Mouse (Mus musculus): ENCODE data around the gene Zmiz2. TPM values are rescaled to one million over a fixed set of nuclear protein-coding genes. Genes with fewer than 3 reads are reported as not detected.

Zmiz2 gene
- polyA plus RNA-seq, 1 experiment from 2014 or later: 22.6 TPM

GRCm38 (mm10) chr11:6372784-6373183, 16.1 kb upstream of the Zmiz2 start:
- Histone ChIP-seq H3K27me3 (no peaks in the 10 kb centered on the region), H3K4me1 (no peaks in the 10 kb centered on the region), H3K9ac (replicated peaks) (no peak overlapping the region), H3K4me2 (replicated peaks) (no peak overlapping the region), H3K4me3 (no peak overlapping the region), H3K36me3 (no peaks in the 10 kb centered on the region), H3K9me3 (no peaks in the 10 kb centered on the region), H3K27ac (replicated peaks) (no peak overlapping the region)
- no peak for ATAC-seq (ENCODE audit: low FRiP score, low read depth)
- 92% methylated on average over 9 of the region's 9 CpGs for WGBS

GRCm38 (mm10) chr11:6380916-6381315, 8.0 kb upstream of the Zmiz2 start:
- Histone ChIP-seq H3K27ac (replicated peaks) (no peak overlapping the region), H3K4me3 (no peak overlapping the region), H3K27me3 (no peaks in the 10 kb centered on the region), H3K4me2 (replicated peaks) (no peak overlapping the region), H3K36me3 (no peaks in the 10 kb centered on the region), H3K4me1 (no peaks in the 10 kb centered on the region), H3K9me3 (no peaks in the 10 kb centered on the region), H3K9ac (replicated peaks) (no peak overlapping the region)
- ATAC-seq (ENCODE audit: low FRiP score, low read depth): no peak
- 91% methylated on average over 6 of the region's 6 CpGs for WGBS

DNA sequence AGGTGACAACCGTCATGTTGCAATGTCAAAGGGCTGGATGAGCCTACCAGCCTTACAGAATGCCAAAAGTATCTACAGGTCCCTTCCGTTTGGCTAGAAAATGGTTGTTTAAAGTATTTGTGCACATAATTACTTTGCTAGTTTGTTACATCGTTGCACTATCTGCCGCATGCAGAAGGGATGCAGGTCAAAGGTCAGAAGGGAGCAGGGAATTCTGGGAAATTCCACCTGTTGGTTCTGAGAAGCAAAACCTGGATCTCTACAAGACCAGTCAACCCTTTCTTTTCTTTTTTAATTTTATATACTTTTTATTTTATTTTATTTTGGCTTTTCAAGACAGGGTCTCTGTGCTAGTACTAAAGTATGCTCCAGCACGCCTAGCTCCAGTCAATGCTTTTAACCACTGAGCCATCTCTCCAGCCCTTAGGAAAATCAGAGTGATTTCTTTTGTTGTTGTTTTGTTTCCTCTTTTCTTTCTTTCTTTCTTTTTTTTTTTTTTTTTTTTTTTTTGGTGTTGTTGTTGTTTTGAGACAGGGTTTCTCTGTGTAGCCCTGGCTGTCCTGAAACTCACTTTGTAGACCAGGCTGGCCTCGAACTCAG, 648 bp upstream of the Zmiz2 start:
- ATAC-seq (ENCODE audit: low FRiP score, low read depth): no peak
- Histone ChIP-seq H3K9me3 (no peaks in the 10 kb centered on the region), H3K4me2 (replicated peaks) (no peak overlapping the region), H3K27me3 (no peaks in the 10 kb centered on the region), H3K4me3 (0 out of 2 replicates have a peak overlapping the region, but pooled peaks have one; percentile 96), H3K27ac (replicated peaks) (peak overlapping the region; percentile 94), H3K4me1 (peaks cover 23% of the 10 kb centered on the region), H3K36me3 (peaks cover 16% of the 10 kb centered on the region; the same call in 1 of the 2 replicates), H3K9ac (replicated peaks) (no peak overlapping the region)
- 91% methylated on average over 6 of the region's 6 CpGs for WGBS

GRCm38 (mm10) chr11:6389483-6389921, 628 bp downstream of the Zmiz2 start:
- Histone ChIP-seq H3K9me3 (no peaks in the 10 kb centered on the region), H3K9ac (replicated peaks) (peak overlapping the region; percentile 91), H3K27me3 (no peaks in the 10 kb centered on the region), H3K27ac (replicated peaks) (peak overlapping the region; percentile 94), H3K4me1 (peaks cover 26% of the 10 kb centered on the region), H3K4me3 (peak overlapping the region; percentile 96), H3K36me3 (peaks cover 22% of the 10 kb centered on the region), H3K4me2 (replicated peaks) (peak overlapping the region; percentile 84)
- peak; percentile 62 for ATAC-seq (ENCODE audit: low FRiP score, low read depth)
- WGBS: 2% methylated on average over 25 of the region's 43 CpGs

DNA sequence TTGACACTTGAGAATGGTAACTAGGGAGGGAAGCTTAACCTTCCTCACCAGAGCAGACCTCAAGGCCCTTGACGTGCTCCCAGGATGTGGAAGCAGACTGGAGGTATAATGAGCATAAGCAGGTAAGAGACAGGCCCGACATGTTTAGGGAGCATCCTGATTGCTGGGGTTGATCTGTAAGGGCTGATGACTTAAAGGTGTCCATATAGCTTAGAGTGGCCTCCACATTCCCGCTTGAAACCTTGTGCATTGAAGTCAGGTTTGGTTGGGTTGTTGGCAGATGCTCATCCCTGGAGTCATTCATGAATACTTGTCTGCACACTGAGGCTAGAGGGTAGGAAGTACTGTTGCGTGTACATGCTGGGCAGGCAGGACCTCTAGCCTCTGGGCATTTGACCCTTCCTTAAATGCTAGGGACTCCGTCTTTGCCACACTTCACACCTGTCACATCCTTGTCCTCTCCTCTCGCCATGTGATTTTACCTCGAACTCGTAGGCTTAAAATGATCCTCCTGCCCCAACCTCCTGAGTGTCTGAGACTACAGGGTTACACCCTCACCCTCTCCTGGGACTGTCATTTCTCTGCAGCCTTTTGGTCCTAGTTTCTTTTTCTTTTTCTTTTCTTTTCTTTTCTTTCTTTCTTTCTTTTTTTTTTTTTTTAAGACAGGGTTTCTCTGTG, 1.6 kb downstream of the Zmiz2 start:
- Histone ChIP-seq H3K27ac (replicated peaks) (no peak overlapping the region), H3K4me2 (replicated peaks) (peak overlapping the region; percentile 84), H3K4me1 (peaks cover 29% of the 10 kb centered on the region), H3K9me3 (no peaks in the 10 kb centered on the region), H3K36me3 (peaks cover 32% of the 10 kb centered on the region), H3K4me3 (peak overlapping the region; percentile 96), H3K27me3 (no peaks in the 10 kb centered on the region), H3K9ac (replicated peaks) (peak overlapping the region; percentile 91)
- 86% methylated on average over 8 of the region's 8 CpGs for WGBS
- ATAC-seq (ENCODE audit: low FRiP score, low read depth): no peak

DNA sequence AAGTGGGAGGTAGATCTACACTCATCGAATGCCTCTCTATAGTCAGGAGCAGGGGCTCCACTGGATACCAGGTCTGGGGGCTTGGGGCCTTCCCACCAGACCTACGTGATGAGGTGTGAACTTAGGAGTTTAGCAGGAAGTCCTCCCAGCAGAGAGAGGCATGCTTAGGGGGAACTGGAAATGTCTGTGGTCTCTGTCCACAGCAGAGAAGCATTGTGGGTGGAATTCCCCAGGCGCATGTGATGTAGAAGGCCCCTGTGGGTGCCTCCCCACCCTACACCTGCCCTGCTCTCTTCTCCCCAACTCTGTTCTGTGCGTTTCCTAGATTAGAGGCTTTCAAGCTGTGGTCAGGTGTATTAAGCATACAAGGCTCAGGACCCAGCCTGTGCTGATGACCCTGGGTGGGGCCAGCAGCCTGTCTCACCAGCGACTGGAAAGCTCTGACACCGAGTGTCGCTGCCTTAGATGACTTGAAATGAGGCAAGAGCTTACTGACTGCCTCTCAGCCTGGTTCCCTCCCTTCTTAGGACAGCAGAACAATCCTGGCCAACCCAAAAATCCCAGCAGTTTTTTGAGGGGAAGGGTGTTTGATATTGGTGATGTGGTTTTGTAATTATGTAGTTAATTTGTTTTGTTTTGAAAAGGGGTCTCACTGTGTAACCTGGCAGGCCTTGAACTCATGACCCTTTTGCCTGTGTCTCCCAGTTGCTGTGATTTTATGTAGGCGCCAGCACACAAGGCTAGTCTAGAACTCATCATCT, 2.8 kb downstream of the Zmiz2 start:
- Histone ChIP-seq H3K4me3 (no peak overlapping the region; the same call in 1 of the 2 replicates), H3K4me2 (replicated peaks) (no peak overlapping the region), H3K36me3 (peaks cover 44% of the 10 kb centered on the region)

GRCm38 (mm10) chr11:6392857-6393256, 4.0 kb downstream of the Zmiz2 start:
- WGBS: 90% methylated on average over 6 of the region's 6 CpGs
- Histone ChIP-seq H3K9ac (replicated peaks) (no peak overlapping the region), H3K4me2 (replicated peaks) (no peak overlapping the region), H3K4me3 (no peak overlapping the region), H3K36me3 (peaks cover 56% of the 10 kb centered on the region), H3K4me1 (peaks cover 29% of the 10 kb centered on the region), H3K27ac (replicated peaks) (no peak overlapping the region), H3K27me3 (no peaks in the 10 kb centered on the region), H3K9me3 (no peaks in the 10 kb centered on the region)
- ATAC-seq (ENCODE audit: low FRiP score, low read depth): no peak

More for the DNA sequence above, 2.8 kb downstream of the Zmiz2 start:
- 93% methylated on average over 8 of the region's 8 CpGs for WGBS
- Histone ChIP-seq H3K27ac (replicated peaks) (no peak overlapping the region), H3K9me3 (no peaks in the 10 kb centered on the region), H3K9ac (replicated peaks) (no peak overlapping the region), H3K4me1 (peaks cover 29% of the 10 kb centered on the region), H3K27me3 (no peaks in the 10 kb centered on the region)
- ATAC-seq (ENCODE audit: low FRiP score, low read depth): no peak

- H3K27ac ChIP-seq (replicated peaks): no peak overlapping the region
- peaks cover 66% of the 10 kb centered on the region for H3K36me3 ChIP-seq
- H3K9me3 ChIP-seq: no peaks in the 10 kb centered on the region
- H3K4me2 ChIP-seq (replicated peaks): no peak overlapping the region
- ATAC-seq (ENCODE audit: low FRiP score, low read depth): no peak
- H3K4me3 ChIP-seq: no peak overlapping the region
- peaks cover 29% of the 10 kb centered on the region for H3K4me1 ChIP-seq
- H3K27me3 ChIP-seq: no peaks in the 10 kb centered on the region
- no peak overlapping the region for H3K9ac ChIP-seq (replicated peaks)
- 89% methylated on average over 1 of the region's 1 CpGs for WGBS
These were observed 5.0 kb downstream of the Zmiz2 start for GRCm38 (mm10) chr11:6393866-6394265.

GRCm38 (mm10) chr11:6395565-6395964, 6.7 kb downstream of the Zmiz2 start:
- no peak overlapping the region for H3K27ac ChIP-seq (replicated peaks)

GRCm38 (mm10) chr11:6398141-6398540, 9.3 kb downstream of the Zmiz2 start:
- WGBS: 96% methylated on average over 10 of the region's 10 CpGs
- H3K4me2 ChIP-seq (replicated peaks): no peak overlapping the region
- H3K4me1 ChIP-seq: peaks cover 6% of the 10 kb centered on the region; the same call in 1 of the 2 replicates
- H3K27me3 ChIP-seq: no peaks in the 10 kb centered on the region
- H3K36me3 ChIP-seq: peaks cover 92% of the 10 kb centered on the region
- H3K4me3 ChIP-seq: no peak overlapping the region
- H3K9me3 ChIP-seq: no peaks in the 10 kb centered on the region
- no peak overlapping the region for H3K27ac ChIP-seq (replicated peaks)
- no peak overlapping the region for H3K9ac ChIP-seq (replicated peaks)
- no peak for ATAC-seq (ENCODE audit: low FRiP score, low read depth)

More at GRCm38 (mm10) chr11:6395565-6395964, 6.7 kb downstream of the Zmiz2 start:
- ATAC-seq (ENCODE audit: low FRiP score, low read depth): no peak
- no peaks in the 10 kb centered on the region for H3K9me3 ChIP-seq
- no peak overlapping the region for H3K9ac ChIP-seq (replicated peaks)
- no peak overlapping the region for H3K4me2 ChIP-seq (replicated peaks)
- 82% methylated on average over 5 of the region's 5 CpGs for WGBS
- H3K4me1 ChIP-seq: peaks cover 20% of the 10 kb centered on the region
- peaks cover 82% of the 10 kb centered on the region for H3K36me3 ChIP-seq
- no peaks in the 10 kb centered on the region for H3K27me3 ChIP-seq
- H3K4me3 ChIP-seq: no peak overlapping the region

GRCm38 (mm10) chr11:6402515-6403510, 13.9 kb downstream of the Zmiz2 start:
- no peak overlapping the region for H3K4me3 ChIP-seq
- peaks cover 9% of the 10 kb centered on the region for H3K4me1 ChIP-seq
- H3K27ac ChIP-seq (replicated peaks): no peak overlapping the region
- no peaks in the 10 kb centered on the region for H3K27me3 ChIP-seq
- H3K9me3 ChIP-seq: no peaks in the 10 kb centered on the region
- no peak overlapping the region for H3K9ac ChIP-seq (replicated peaks)
- no peak for ATAC-seq (ENCODE audit: low FRiP score, low read depth)
- 87% methylated on average over 19 of the region's 19 CpGs for WGBS
- H3K36me3 ChIP-seq: peaks cover 86% of the 10 kb centered on the region
- no peak overlapping the region for H3K4me2 ChIP-seq (replicated peaks)

All from midbrain, embryonic 12.5 days (tissue).